Mouse (Mus musculus) layer of hippocampus, postnatal 14 days (tissue): ENCODE measurements around the gene Gm28048. TPM values are rescaled to one million over a fixed set of nuclear protein-coding genes. Genes with fewer than 3 reads are reported as not detected.

Source experiments
- DNase-seq, 2 experiments: peaks; one replicate each; pipeline ENCODE4 v3.0.0; 2021 to 2022; ENCODE audit warnings: low spot score in 2 of 2, mixed read lengths in 1 of 2
- total RNA-seq, 2 experiments: library from RNA; stranded (reverse); gene quantifications; 2 replicates each; pipeline ENCODE4 v1.2.3; 2021

Gene Gm28048
- total RNA-seq, 2 experiments from 2014 or later = 8.5 to 9.1 TPM

GRCm38 (mm10) chr11:22813427-22813826 is 168.5 kb downstream of the Gm28048 start:
- no peak for DNase-seq

GRCm38 (mm10) chr11:22811413-22811812 is 170.5 kb downstream of the Gm28048 start:
- no peak for DNase-seq

GRCm38 (mm10) chr11:22809465-22810096 is 172.3 kb downstream of the Gm28048 start:
- DNase-seq = no peak

GRCm38 (mm10) chr11:22808040-22808439 is 173.8 kb downstream of the Gm28048 start:
- no peak for DNase-seq

GRCm38 (mm10) chr11:22805171-22805570 is 176.7 kb downstream of the Gm28048 start:
- no peak for DNase-seq

- no peak for DNase-seq
These were observed 181.9 kb downstream of the Gm28048 start for GRCm38 (mm10) chr11:22799987-22800424.

GRCm38 (mm10) chr11:22798916-22799315 is 183.0 kb downstream of the Gm28048 start:
- no peak for DNase-seq

GRCm38 (mm10) chr11:22794734-22795133 is 187.2 kb downstream of the Gm28048 start:
- DNase-seq = no peak

GRCm38 (mm10) chr11:22793881-22794203 is 188.0 kb downstream of the Gm28048 start:
- DNase-seq = no peak

- no peak for DNase-seq
These were observed 188.6 kb downstream of the Gm28048 start for GRCm38 (mm10) chr11:22793176-22793880.

GRCm38 (mm10) chr11:22792149-22792548 is 189.7 kb downstream of the Gm28048 start:
- DNase-seq = no peak

GRCm38 (mm10) chr11:22791726-22792125 is 190.2 kb downstream of the Gm28048 start:
- DNase-seq = no peak

GRCm38 (mm10) chr11:22787833-22788232 is 194.1 kb downstream of the Gm28048 start:
- no peak for DNase-seq

Other genes starting within 250 kb of the Gm28048 start
- gene B3gnt2, start 121.1 kb downstream of the Gm28048 start, total RNA-seq = 10 to 100 TPM; 16.1 TPM
- gene Zrsr1, start 10.1 kb downstream of the Gm28048 start, total RNA-seq = 10 to 100 TPM; 50.8 to 57.3 TPM
- 10 to 100 TPM; 54.8 to 61.3 TPM for gene Commd1, start 292 bp upstream of the Gm28048 start, total RNA-seq
- gene Cct4, start 8.4 kb upstream of the Gm28048 start, total RNA-seq = 100 to 1,000 TPM; 101 to 103 TPM
- gene Fam161a, start 25.4 kb upstream of the Gm28048 start, total RNA-seq = 1 to 10 TPM; 3.8 to 6.9 TPM